Mouse (Mus musculus): ENCODE results near the gene C1qtnf4. TPM values are rescaled to one million over a fixed set of nuclear protein-coding genes. Genes with fewer than 3 reads are reported as not detected.

C1qtnf4 gene
- polyA plus RNA-seq, 1 experiment from 2014 or later, result 137 TPM

Other genes starting within 250 kb of the C1qtnf4 start
- 25.1 and 28.9 TPM in 2 replicates for gene Nup160, start 208.6 kb upstream of the C1qtnf4 start, polyA plus RNA-seq (2015; fragmentation: Nextera tagmentation; extraction: Ambion mirVana)
- gene Fnbp4, start 140.5 kb upstream of the C1qtnf4 start, polyA plus RNA-seq (2015; fragmentation: Nextera tagmentation; extraction: Ambion mirVana), result 101 and 116 TPM in 2 replicates
- 0.49 and 0.62 TPM in 2 replicates for gene Agbl2, start 103.1 kb upstream of the C1qtnf4 start, polyA plus RNA-seq (2015; fragmentation: Nextera tagmentation; extraction: Ambion mirVana)
- 242 and 250 TPM in 2 replicates for gene Mtch2, start 38.7 kb upstream of the C1qtnf4 start, polyA plus RNA-seq (2015; fragmentation: Nextera tagmentation; extraction: Ambion mirVana)
- 70.4 and 71.1 TPM in 2 replicates for gene Kbtbd4, start 18.9 kb downstream of the C1qtnf4 start, polyA plus RNA-seq (2015; fragmentation: Nextera tagmentation; extraction: Ambion mirVana)
- 202 and 212 TPM in 2 replicates for gene Ndufs3, start 19.0 kb downstream of the C1qtnf4 start, polyA plus RNA-seq (2015; fragmentation: Nextera tagmentation; extraction: Ambion mirVana)
- 123 and 129 TPM in 2 replicates for gene Celf1, start 54.5 kb downstream of the C1qtnf4 start, polyA plus RNA-seq (2015; fragmentation: Nextera tagmentation; extraction: Ambion mirVana)
- gene Rapsn, start 149.8 kb downstream of the C1qtnf4 start, polyA plus RNA-seq (2015; fragmentation: Nextera tagmentation; extraction: Ambion mirVana), result 0.61 and 1.2 TPM in 2 replicates
- 226 and 233 TPM in 2 replicates for gene Psmc3, start 168.1 kb downstream of the C1qtnf4 start, polyA plus RNA-seq (2015; fragmentation: Nextera tagmentation; extraction: Ambion mirVana)
- gene Slc39a13, start 184.6 kb downstream of the C1qtnf4 start, polyA plus RNA-seq (2015; fragmentation: Nextera tagmentation; extraction: Ambion mirVana), result 35.7 and 36.8 TPM in 2 replicates
- 3.3 and 4.2 TPM in 2 replicates for gene Spi1, start 196.5 kb downstream of the C1qtnf4 start, polyA plus RNA-seq (2015; fragmentation: Nextera tagmentation; extraction: Ambion mirVana)
- gene Mybpc3, start 232.3 kb downstream of the C1qtnf4 start, polyA plus RNA-seq (2015; fragmentation: Nextera tagmentation; extraction: Ambion mirVana), result 0.05 and 0.41 TPM in 2 replicates